Mouse (Mus musculus) neural tube, embryonic 14.5 days (tissue): ENCODE results near the gene Nav1. TPM values are rescaled to one million over a fixed set of nuclear protein-coding genes. Genes with fewer than 3 reads are reported as not detected.
A peak's percentile ranks its signal among the peaks of the same experiment; 100 is the strongest.

Source experiments
- ATAC-seq: fragments of 200-750 bp; cut with Nextera tagmentation; 2 replicates; pipeline ENCODE4 v1.8.0; 2017; ENCODE audit warnings: low read depth, mild to moderate bottlenecking, moderate TSS enrichment, moderate library complexity
- H3K27ac ChIP-seq: fragments of 300-500 bp; sonication (generic); 2 replicates; pipeline ENCODE4 v1.5.1; 2014; ENCODE audit warnings: low read depth, mild to moderate bottlenecking, control low read depth, low read length, moderate library complexity, mixed read lengths
- H3K27me3 ChIP-seq: fragments of 300-500 bp; sonication (generic); 2 replicates; pipeline ENCODE4 v1.6.1; 2014; ENCODE audit warnings: low read length; ENCODE audit not compliant: control insufficient read depth, insufficient read depth
- H3K36me3 ChIP-seq: fragments of 300-500 bp; sonication (generic); 2 replicates; pipeline ENCODE4 v1.6.1; 2014; ENCODE audit warnings: low read length, mixed read lengths; ENCODE audit not compliant: control insufficient read depth, insufficient read depth
- H3K4me1 ChIP-seq: fragments of 300-500 bp; sonication (generic); 2 replicates; pipeline ENCODE4 v1.6.1; 2014; ENCODE audit warnings: low read length; ENCODE audit not compliant: control insufficient read depth, insufficient read depth
- H3K4me2 ChIP-seq: fragments of 300-500 bp; sonication (generic); 2 replicates; pipeline ENCODE4 v1.6.1; 2014; ENCODE audit warnings: mild to moderate bottlenecking, low read depth, low read length, control low read depth
- H3K4me3 ChIP-seq: fragments of 300-500 bp; sonication (generic); 2 replicates; pipeline ENCODE4 v1.5.1; 2014; ENCODE audit warnings: low read depth, low read length, control low read depth, mixed read lengths
- H3K9ac ChIP-seq: fragments of 300-500 bp; sonication (generic); replicated peaks from 2 replicates; pipeline ENCODE4 v1.6.1; 2014; ENCODE audit warnings: low read depth, mild to moderate bottlenecking, control low read depth, low read length, mixed read lengths
- H3K9me3 ChIP-seq: fragments of 300-500 bp; sonication (generic); 2 replicates; pipeline ENCODE4 v1.6.1; 2016; ENCODE audit warnings: low read length; ENCODE audit not compliant: control insufficient read depth
- WGBS: fragments of 180-500 bp; shearing (Covaris S2); extraction: QIAGEN DNeasy Blood & Tissue Kit; methylation state at CpG from one replicate; pipeline ENCODE4 v1.1.7; 2014; 5-methylcytosine and 5-hydroxymethylcytosine counted together
- polyA plus RNA-seq: library from polyadenylated mRNA; unstranded; fragments of >200 nt; fragmentation: Nextera tagmentation; extraction: Ambion mirVana; gene quantifications from 2 replicates; pipeline ENCODE4 v1.2.1, GENCODE M21; 2014

Gene Nav1
- polyA plus RNA-seq, 1 experiment from 2014 or later = 64.9 TPM

DNA sequence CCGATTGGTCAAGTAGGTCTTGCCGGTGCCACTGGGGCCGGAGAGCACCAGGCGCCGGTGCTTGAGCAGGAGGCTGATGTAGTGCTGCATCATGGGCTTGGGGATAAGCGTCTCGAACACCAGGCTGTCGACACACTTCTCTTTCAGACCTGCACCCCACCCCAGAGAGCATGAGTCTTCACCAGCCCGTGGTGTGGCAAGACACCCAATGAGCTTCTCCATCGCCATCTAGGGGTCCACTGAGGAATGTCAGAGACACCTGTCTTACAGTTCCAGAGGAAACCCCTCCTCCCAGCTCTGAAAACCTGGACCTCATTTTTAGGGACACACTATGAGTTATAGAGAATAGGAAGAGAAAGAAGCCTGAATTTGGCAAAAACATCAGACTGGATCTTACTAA is 154.8 kb downstream of the Nav1 start:
- no peak for ATAC-seq
- Histone ChIP-seq H3K9me3 (no peaks in the 10 kb centered on the region), H3K4me2 (no peak overlapping the region), H3K9ac (no peak overlapping the region), H3K27me3 (no peaks in the 10 kb centered on the region), H3K4me1 (no peaks in the 10 kb centered on the region), H3K4me3 (no peak overlapping the region), H3K27ac (no peak overlapping the region), H3K36me3 (peaks cover 77% of the 10 kb centered on the region)
- WGBS = 80% methylated on average over 10 of the region's 10 CpGs

DNA sequence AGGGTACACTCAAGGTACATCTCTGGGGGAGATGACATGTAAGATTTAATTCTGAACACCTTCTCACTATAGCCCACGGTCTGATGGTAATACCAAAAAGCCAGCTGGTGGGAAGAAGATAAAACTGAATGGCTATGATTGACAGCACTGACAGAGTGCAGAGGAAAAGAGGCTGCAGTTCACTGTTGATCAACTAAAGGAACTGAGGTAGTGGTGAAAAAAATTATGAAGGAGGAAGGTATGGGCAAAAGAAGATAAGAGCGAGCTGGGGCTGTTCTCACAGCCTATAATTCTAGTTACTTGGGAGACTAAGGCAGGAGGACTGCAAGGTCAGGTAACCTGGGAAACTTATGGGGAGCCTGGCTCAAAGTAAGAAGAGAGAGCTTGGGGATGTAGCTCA is 155.7 kb downstream of the Nav1 start:
- Histone ChIP-seq H3K4me3 (no peak overlapping the region), H3K27me3 (no peaks in the 10 kb centered on the region), H3K9me3 (no peaks in the 10 kb centered on the region), H3K27ac (no peak overlapping the region), H3K36me3 (peaks cover 69% of the 10 kb centered on the region), H3K4me1 (no peaks in the 10 kb centered on the region), H3K9ac (no peak overlapping the region), H3K4me2 (no peak overlapping the region)
- ATAC-seq = no peak
- 92% methylated on average over 2 of the region's 2 CpGs for WGBS

DNA sequence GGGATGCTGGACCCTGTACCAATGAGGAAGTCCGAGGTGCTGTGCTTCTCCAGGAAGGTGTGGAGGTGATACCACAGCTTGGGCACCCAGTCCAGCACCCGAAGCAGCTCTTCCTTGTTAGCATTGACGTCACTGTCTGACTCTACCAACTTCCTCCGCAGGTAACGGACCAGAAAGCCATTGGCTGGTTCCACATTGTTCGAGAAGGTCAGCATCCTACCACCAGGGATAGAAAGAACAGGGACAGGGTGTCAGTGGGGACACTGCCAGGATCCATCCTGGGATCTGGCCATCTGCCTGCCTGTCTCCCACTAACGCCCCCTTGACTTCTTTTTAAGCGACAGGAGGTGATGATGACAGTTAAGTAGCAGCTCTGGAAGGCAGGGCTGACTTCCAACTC is 157.2 kb downstream of the Nav1 start:
- Histone ChIP-seq H3K4me3 (no peak overlapping the region), H3K27ac (no peak overlapping the region), H3K4me1 (no peaks in the 10 kb centered on the region), H3K36me3 (peaks cover 54% of the 10 kb centered on the region), H3K9ac (no peak overlapping the region), H3K9me3 (no peaks in the 10 kb centered on the region), H3K27me3 (no peaks in the 10 kb centered on the region), H3K4me2 (no peak overlapping the region)
- no peak for ATAC-seq
- 94% methylated on average over 8 of the region's 8 CpGs for WGBS

DNA sequence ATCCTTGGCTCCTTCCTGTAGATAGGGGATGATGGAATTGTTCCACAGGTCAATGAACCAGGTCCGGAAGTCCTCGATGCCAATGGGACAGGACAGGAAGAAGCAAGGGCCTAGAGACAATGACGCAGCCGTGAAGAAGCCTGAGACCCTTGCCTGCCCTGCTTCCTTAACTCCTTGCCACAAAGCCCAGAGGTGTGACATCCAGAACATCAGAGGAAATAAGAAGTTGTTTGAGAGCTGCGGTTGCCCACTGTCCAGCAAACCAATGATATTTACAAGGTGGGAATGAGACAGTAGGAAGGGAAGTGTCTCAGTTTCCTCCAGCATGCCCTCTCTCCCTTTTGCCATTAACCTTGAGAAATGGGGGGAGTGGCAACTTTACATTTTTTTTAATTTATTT is 158.2 kb downstream of the Nav1 start:
- Histone ChIP-seq H3K27ac (no peak overlapping the region), H3K4me1 (no peaks in the 10 kb centered on the region), H3K4me2 (no peak overlapping the region), H3K9me3 (no peaks in the 10 kb centered on the region), H3K9ac (no peak overlapping the region), H3K27me3 (no peaks in the 10 kb centered on the region), H3K36me3 (peaks cover 48% of the 10 kb centered on the region), H3K4me3 (no peak overlapping the region)
- WGBS = over 99% methylated on average over 5 of the region's 5 CpGs
- ATAC-seq = no peak

DNA sequence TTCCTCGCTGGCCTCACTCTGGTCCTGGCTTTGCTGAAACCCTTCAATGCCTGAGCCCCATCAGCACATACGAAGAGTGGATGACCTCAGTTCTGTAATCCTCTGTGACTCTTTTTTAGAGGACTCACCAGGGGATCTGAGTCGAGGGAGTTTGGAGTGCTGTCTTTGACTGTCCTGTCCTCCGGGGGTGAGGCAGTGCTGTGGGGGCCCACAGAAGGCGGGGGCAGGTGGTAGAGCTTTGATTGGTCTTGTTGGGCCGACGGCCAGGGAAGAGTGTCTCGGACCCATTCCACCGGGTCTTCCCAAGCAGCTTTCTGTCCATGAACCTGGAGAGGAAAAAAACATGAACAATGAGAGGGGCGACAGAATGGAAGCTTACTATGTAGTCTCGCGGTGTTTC is 163.6 kb downstream of the Nav1 start:
- H3K4me1 ChIP-seq = no peaks in the 10 kb centered on the region
- H3K9me3 ChIP-seq = no peaks in the 10 kb centered on the region
- no peak overlapping the region for H3K9ac ChIP-seq
- no peaks in the 10 kb centered on the region for H3K27me3 ChIP-seq
- ATAC-seq = no peak
- no peak overlapping the region for H3K27ac ChIP-seq
- WGBS = 93% methylated on average over 12 of the region's 12 CpGs
- H3K36me3 ChIP-seq = peaks cover 46% of the 10 kb centered on the region
- no peak overlapping the region for H3K4me3 ChIP-seq
- no peak overlapping the region for H3K4me2 ChIP-seq

DNA sequence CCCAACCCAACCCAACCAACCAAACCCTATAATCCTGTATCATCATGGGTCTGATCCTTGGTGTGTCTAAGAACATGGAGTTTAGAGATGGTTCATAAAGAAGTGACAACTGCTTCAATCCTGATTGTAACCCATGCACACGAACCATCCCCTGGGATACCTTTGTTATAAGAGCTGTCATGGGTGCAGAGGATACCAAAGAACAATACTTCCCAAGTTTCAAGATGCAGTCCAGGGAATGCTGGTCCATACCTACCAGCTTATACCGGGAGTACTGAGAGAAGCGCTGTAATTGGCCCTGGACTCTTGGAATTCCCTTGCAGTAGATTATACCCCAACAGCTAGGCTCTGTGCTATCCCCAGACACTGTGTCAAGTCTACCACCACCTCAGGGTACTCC is 165.2 kb downstream of the Nav1 start:
- Histone ChIP-seq H3K27ac (no peak overlapping the region), H3K4me2 (no peak overlapping the region), H3K9ac (no peak overlapping the region), H3K9me3 (no peaks in the 10 kb centered on the region), H3K4me1 (no peaks in the 10 kb centered on the region), H3K27me3 (no peaks in the 10 kb centered on the region), H3K36me3 (peaks cover 44% of the 10 kb centered on the region), H3K4me3 (no peak overlapping the region)
- ATAC-seq = no peak
- 96% methylated on average over 3 of the region's 3 CpGs for WGBS

DNA sequence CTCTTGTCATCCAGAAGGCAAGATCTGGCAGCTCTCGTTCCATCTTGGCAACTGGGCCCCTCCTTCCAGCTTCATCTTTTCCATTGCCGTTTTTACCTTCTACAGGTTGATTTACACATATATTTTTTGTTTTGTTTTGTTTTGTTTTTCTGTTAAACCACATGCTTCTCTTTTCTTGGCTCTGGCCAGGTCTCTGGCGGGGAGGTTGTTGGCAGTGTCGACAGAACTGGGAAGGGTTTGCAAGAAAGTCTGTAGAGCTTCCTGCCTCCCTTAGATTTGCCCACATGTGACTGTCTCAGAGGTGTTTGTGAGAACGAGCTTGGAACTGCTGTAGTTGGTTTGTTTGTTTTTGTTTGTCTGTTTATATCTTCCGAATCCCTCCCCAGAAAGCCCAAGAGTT is 166.1 kb downstream of the Nav1 start:
- Histone ChIP-seq H3K9me3 (no peaks in the 10 kb centered on the region), H3K4me2 (no peak overlapping the region), H3K27ac (no peak overlapping the region), H3K9ac (no peak overlapping the region), H3K27me3 (no peaks in the 10 kb centered on the region), H3K36me3 (peaks cover 44% of the 10 kb centered on the region), H3K4me3 (no peak overlapping the region), H3K4me1 (no peaks in the 10 kb centered on the region)
- no peak for ATAC-seq
- 94% methylated on average over 6 of the region's 6 CpGs for WGBS

DNA sequence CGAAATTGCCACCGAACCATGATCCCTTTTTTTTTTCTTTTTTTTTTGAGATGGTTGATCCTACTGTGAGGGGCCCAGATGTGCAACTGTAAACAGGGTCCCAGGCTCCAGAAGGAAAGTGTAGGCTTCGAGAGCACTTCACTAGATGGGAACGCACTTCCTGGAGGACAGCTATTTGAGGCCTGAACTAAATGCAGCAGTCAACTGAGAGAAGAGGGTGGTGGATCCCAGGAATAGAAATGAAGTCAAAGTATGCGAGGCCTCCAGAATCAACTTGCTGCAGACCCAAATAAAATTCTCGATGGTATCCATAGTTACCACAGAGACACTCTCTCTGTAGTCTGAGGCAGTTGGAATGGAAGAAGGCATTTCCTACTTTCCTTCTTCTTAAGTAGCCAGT is 168.3 kb downstream of the Nav1 start:
- no peaks in the 10 kb centered on the region for H3K9me3 ChIP-seq
- no peak overlapping the region for H3K4me2 ChIP-seq
- H3K4me3 ChIP-seq = no peak overlapping the region
- H3K4me1 ChIP-seq = no peaks in the 10 kb centered on the region
- H3K27me3 ChIP-seq = no peaks in the 10 kb centered on the region
- no peak overlapping the region for H3K27ac ChIP-seq
- ATAC-seq = no peak
- H3K9ac ChIP-seq = no peak overlapping the region
- peaks cover 42% of the 10 kb centered on the region for H3K36me3 ChIP-seq
- WGBS = 87% methylated on average over 6 of the region's 6 CpGs

DNA sequence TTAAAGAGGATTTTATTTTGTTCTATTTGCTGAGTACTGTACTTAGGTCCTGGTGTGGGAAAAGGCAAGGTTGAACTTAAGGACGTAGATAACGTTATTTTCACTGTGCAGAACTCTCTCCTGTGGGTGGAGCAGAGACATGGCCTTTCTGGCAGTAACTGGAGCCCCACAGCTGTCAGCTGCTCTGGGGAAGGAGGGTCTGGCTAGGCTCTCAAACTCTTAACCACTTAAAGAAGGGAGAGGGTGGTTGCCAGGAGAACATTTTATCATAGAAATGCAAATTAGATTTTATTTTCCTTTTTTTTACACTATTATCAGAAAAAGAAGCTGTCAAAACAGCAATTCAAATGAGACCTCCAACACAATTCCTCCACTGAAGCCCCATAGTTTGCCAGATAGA is 171.3 kb downstream of the Nav1 start:
- ATAC-seq = no peak
- H3K27me3 ChIP-seq = no peaks in the 10 kb centered on the region
- no peak overlapping the region for H3K4me3 ChIP-seq
- H3K9me3 ChIP-seq = no peaks in the 10 kb centered on the region
- H3K9ac ChIP-seq = no peak overlapping the region
- 57% methylated on average over 2 of the region's 2 CpGs for WGBS
- H3K4me1 ChIP-seq = 0 out of 2 replicates have a peak, but pooled peaks cover under 1% of the 10 kb centered on the region
- H3K36me3 ChIP-seq = peaks cover 17% of the 10 kb centered on the region
- no peak overlapping the region for H3K27ac ChIP-seq
- no peak overlapping the region for H3K4me2 ChIP-seq

DNA sequence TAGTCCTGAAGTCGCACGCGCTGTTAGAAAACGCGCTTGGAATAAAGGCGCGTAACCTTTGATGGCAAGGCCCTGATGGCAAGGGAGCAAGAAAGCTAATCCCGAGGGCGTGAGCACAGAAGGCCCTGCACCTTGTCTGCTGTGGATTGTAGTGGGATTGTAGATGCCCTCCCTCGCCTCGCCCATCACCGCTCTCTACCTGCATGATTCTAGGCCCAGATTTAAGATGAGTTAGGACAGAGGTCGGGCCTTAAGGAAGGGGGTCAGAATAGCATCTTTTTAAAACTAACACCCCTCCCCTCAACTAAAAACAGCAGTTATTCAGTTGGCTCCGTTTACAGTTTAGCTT is 176.5 kb downstream of the Nav1 start:
- peak; percentile 79 for ATAC-seq
- Histone ChIP-seq H3K27ac (peak overlapping the region; percentile 87), H3K27me3 (no peaks in the 10 kb centered on the region), H3K9me3 (no peaks in the 10 kb centered on the region), H3K9ac (peak overlapping the region; percentile 78), H3K36me3 (peaks cover 6% of the 10 kb centered on the region; the same call in 1 of the 2 replicates), H3K4me2 (peak overlapping the region; percentile 57), H3K4me3 (peak overlapping the region; percentile 79), H3K4me1 (peaks cover 19% of the 10 kb centered on the region)
- 1% methylated on average over 14 of the region's 14 CpGs for WGBS
